Mouse (Mus musculus) G1E-ER4 (cell line): ENCODE data around the gene Nbl1. TPM values are rescaled to one million over a fixed set of nuclear protein-coding genes. Genes with fewer than 3 reads are reported as not detected.

ENCODE experiments used
- GATA1 ChIP-seq: IDR thresholded peaks from one replicate; pipeline ENCODE4 v1.8.0; 2012; ENCODE audit warnings: low read length, inconsistent platforms
- polyA plus RNA-seq: library from polyadenylated mRNA; stranded (reverse); fragments of >175 nt; gene quantifications from 2 replicates; pipeline ENCODE4 v1.2.3, GENCODE M21; 2012

The Nbl1 gene
- polyA plus RNA-seq, 1 experiment = 0.29 TPM

DNA sequence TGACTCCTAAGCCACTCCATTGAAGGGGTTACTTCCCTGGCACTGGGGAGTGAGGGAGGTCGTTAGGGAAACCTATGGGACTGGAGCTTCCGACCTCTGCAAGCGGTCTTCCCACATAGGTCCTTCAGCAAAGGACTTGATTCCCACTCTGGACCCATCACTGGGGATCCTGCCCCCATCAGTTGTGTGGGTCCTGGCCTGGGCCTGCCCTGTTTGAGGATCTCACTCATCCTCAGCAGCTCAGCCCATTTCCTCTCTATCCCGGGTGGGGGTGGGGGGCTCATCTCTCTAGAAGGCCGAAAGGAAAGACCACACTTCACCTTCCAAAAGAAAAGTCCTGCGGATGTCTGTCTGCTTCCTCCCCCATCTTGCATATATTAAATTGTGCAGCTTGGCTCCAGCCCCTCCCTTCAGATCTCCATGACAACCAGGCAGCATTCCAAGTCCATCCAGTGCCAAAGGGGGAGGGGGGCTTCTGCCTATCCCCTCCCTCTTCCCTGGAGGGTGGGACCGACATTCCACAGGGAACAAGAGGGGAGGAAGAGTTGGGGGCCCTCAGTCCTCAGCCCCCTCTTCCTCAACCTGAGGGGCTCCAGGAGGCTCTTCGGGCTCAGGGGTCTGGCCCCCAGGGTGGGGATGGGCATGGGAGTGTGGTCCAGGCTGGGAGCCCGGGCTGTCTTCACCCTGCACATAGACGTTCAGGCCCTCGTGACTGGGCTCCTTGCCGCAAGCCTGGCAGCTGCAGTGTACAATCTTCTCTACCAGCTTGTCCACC, 9.8 kb downstream of the Nbl1 start:
- no peak for TF ChIP-seq GATA1

DNA sequence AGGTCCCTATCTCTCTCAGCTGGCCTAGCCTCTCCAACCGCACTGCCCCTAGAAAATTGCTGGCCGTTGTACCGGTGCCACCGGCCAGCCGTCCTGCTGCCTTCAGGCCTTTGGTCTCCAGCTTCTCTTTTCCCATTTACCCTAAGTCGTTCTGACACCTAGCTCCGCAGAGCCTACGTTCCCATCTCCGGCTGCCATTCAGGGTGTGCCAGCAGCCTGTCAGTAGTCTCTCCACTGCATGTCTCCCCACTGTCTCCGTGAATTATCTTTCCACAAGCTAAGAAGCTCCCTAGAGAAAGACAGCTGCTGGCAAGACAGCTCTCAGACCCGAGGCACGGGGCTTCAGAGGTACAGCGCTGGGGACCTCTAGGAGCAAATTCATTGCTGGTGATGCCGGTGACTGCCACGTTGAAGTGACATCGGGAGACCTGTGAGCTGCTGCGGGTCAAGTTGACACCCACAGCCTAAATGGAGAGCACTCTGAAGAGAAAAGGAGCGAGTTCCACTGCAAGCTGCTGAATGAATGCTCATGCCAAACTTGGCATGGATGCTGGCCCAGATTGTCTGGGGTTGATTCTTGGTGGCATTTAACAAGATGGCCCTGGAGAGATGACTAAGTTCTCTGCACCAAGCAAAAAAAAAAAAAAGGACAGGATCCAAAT, 11.4 kb downstream of the Nbl1 start:
- no peak for TF ChIP-seq GATA1

DNA sequence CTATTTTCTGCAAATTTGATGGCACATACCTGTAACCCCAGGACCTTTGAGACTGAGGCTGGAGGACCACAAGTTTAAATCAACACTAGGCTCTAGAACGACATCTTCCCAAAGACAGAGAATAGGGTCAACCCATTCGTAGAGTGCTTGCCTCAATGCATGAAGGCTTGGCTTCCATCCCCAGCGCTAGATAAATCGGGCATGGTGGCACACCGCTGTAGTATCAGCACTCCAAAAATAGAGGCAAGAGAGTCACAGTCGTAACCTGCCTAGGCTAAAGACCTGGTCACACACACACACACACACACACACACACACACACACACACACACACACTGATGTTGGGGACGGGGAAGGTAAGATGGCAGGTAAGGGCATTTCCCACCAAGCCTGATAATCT, 12.5 kb downstream of the Nbl1 start:
- TF ChIP-seq GATA1 = no peak

DNA sequence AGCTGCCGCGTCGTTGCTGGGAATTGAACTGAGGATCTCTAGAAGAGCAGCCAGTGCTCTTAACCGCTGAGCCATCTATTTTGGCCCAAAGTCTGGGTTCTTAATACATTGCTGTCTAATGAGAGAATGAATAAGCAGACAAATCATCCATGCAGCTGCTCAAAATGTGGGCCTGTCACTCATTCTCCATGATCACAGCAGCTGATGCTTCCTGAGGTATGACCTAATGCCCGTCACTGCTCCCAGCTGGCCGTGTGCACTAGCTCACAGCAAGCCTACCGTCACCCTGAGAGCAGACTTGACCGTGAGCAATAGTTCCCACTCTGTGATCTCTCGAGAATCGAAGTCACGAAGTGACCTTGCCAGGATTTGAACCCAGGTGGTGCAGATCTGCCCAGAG, 13.4 kb downstream of the Nbl1 start:
- TF ChIP-seq GATA1 = no peak

DNA sequence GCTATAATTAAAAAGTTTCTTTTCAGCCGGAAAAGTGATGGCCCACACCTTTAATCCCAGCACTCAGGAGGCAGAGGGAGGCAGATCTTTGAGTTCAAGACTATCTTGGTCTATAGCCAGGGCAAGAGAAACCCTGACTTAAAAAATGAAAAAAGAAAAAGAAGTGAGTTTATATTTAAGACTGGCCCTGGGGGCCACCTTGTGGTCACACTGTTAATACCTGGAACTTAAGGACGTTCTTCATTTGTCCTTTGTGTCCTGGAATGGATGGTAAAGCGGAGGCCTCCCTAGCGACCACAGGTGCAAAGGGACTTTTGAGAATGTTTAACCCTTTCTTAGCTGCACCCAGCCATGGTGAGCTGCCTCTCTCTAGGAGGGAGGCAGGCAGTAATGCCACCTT, 14.1 kb downstream of the Nbl1 start:
- TF ChIP-seq GATA1 = no peak

DNA sequence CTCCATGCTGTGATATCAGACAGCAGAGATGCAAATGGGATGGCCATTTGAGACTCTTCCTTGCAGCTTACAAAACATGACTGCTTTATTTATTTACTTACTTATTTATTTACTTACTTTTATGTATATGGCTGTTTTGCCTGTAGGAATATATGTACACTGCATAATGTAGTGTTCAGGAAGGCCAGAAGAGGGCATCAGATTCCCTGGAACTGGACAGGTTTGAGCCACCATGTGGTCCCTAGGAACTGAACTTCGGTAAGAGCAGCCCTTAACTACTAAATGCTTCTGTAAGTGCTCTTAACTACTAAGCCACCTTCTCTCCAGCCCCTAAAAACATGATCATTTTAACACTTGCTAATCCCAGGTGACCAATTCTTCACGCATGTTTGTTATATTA, 14.5 kb downstream of the Nbl1 start:
- TF ChIP-seq GATA1 = no peak

DNA sequence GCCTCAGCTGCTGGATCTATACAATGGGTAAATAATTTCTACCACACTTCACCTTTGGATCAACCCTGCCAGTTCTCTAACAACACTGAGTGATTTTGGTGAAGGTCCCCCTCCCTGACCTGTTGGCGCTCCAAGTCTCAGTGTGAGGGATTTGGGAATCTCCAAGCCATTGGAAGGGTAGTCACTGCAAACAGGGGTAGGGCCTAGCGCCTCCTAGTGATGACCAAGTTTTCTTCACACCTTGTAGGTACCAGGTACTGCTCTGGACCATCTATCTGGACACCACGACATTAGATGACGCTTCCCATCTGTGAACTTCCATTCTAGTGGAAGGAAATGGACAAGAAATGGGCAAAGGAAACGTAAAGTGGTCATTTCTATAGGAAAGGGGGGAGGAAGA, 16.9 kb downstream of the Nbl1 start:
- no peak for TF ChIP-seq GATA1

DNA sequence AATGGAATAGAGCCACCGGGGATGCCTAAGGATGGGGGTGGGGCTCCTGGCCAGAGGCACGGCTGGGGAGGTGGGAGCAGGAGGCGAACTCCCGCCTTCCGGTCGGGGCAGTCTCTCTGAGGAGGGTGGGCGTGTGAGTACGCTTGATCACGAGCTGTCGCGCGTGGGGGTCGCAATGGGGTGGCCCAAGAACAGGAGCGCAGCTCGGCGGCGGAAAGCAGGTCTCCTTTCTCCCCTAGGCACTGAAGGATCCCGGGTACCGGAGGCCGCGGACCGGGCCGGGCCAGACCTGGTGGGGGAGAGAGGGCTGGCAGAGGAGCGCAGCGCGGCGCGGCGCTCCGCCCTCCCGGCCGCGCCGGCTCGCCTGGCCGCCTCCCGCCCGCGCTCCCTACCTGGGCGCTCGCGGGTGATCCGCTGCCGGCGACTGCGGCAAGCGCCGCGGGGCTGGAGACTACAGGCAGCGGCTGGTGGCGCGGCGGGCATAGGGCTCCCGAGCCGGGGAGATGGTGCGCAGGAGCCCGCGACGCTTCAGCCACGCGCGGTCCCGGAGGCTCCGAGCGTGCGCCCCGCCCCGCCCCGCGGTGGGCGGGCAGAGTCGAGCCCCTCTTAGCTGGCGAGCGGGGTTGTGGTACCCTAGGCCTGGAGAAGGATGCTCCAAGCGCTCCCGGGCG, 17.6 kb downstream of the Nbl1 start, which contains the start of gene Htr6:
Htr6 (minus strand) TSS at position 530 of the 671 bp plus-strand sequence.
- TF ChIP-seq GATA1 = no peak

DNA sequence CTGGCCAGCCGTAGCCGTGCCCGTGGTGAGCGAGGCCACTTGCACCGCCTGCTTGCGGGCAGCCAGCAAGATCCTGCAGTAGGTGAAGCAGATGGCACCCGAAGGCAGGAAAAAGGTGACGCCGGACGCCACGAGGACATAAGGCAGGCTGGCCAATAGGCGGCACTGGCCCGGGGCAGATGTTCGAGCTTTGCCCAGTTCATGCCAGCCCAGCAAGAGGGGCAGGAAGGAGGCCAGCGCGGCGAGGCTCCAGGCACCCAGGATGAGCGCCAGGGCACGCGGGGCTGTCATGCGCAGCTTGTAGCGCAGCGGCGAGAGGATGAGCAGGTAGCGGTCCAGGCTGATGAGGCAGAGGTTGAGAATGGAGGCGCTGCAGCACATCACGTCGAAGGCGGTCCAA, 18.7 kb downstream of the Nbl1 start:
- no peak for TF ChIP-seq GATA1

DNA sequence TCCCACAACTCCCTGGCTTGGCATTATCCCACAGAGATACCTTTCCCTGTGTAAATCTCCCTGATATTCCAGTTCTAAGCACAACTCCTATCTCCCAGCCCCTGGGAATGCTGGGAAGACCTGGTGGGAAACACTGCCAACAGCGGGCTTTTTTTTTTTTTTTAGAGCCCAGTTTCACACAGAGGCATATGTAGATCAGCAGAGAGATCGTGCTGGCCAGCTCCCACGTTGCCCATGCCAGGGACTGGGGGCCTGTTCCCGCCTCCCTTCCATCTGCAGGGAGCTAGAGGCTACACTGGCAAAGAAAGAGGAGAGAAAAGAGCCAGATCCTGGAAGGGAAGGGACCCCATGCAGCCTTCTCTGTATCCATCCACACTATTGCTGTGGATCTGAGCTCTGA, 24.5 kb downstream of the Nbl1 start:
- no peak for TF ChIP-seq GATA1

DNA sequence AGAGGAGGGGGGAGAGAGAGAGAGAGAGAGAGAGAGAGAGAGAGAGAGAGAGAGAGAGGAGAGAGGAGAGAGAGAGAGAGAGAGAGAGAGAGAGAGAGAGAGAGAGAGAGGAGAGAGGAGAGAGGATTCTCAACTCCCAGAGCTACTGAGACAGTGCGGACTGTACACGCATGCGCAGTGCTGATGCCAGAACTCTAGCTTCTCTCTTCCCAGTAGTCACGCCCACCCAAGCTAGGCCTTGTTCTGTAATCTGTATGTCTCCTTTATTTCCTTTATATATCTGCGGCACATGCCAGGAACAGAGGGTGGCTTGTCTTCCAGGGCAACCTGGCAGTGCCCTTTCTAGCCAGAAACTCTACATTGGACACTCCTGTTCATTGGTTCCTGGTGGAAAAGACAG, 28.0 kb downstream of the Nbl1 start:
- no peak for TF ChIP-seq GATA1

DNA sequence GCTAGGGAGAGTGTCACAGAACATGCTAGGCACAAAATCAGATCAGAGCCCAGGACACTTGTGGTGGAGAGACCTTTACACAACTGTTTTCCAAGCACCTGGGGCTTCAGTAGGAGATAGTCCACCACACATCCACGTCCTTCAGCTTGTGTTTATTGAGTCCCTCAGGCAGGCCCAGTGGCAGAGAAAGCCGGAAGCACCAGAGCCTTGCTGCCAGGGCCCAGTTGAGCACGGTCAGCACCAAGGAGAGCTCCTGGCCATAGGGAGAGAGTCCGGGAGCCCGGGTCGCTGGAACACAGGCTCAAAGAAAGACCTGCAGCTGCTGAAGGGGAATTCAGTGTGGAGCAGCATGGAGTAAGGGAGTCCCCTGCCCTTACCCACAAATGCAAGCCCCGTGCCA, 33.2 kb downstream of the Nbl1 start:
- TF ChIP-seq GATA1 = no peak

DNA sequence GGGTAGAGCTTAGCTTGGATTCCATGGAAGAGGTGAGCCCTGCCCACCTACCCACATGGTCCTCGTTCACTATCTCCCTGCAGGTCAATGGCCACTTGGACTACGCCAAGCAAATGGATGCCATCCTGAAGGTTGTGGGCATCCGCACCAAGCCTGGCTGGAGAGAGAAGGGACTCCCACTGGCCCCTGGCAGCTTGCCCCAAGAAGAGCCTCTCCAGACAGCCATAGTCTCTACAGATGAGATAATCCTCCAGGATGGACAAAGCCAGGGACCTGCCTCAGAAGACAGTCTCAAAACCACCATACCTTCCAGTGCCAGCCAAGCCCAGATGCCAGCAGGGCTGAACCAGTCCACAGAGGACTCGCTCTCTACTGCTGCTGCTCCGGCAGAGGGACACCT, 34.8 kb downstream of the Nbl1 start:
- no peak for TF ChIP-seq GATA1

DNA sequence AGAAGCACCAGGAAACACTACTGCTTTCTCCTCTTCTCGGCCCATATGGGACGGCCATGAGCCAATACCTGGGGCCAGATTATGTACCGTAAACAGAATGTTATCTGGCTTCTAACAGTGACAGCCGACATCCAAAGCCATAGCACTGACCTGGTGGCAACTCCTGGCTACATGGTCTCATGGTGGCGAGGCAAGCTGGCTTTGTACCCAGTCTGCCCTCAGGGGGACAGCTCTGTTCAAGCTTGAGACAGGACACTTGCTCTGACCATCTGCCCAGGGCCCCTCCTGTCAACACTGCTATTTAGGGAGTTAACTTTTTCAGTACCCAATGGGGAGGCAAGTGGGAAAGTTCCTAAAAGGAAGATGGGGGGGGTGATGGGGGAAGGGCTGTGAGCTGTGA, 35.5 kb downstream of the Nbl1 start:
- TF ChIP-seq GATA1 = no peak

DNA sequence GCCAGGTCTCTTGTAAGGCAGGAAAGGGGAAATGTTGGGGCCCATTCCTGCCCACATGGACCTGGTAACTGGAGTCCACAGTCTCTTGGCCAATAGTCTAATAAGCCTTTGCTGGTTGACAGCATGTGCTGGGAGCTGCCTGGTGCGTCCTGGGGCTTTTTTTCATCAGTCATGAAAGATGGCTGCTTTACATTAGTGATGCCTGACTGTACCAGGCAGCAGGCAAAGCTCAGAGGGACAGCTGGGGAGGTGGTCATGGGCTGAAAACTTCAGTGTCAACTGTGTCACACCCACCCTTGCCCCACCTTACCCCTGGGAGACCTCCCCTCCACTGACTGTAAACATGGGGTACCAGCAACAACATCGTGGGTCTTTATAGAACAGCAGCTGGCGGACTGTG, 37.0 kb downstream of the Nbl1 start:
- TF ChIP-seq GATA1 = no peak

DNA sequence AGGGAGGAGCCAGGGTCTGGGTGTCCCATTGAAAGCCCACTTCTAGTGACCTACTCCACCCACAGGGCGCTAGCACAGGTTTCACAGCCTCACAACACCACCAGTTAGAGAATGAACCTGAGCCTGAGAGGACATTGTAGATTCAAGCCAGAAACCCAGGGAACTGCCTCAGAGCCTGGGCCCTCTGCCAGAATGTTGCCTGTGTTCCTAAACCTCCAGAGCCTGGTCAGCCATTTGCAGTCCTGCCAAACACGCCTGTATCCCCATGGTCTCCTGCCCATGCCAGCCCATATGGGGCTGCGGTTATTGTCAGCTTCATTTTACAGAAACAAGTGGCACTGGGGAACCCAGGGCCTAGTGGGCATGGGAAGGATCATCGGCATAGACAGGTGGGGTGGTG, 37.5 kb downstream of the Nbl1 start:
- no peak for TF ChIP-seq GATA1
